Mouse (Mus musculus) lung, adult 18-20 months (tissue): ENCODE results near the gene Rps2.
A peak's percentile ranks its signal among the peaks of the same experiment; 100 is the strongest.
"Not testable (repeated sequence)": the region's sequence is repeated elsewhere in the genome, so short reads cannot be mapped to it uniquely, and the experiment has no call there.

ENCODE experiments used
- DNase-seq, 2 experiments: peaks; one replicate each; pipeline ENCODE4 v3.0.0; 2022; ENCODE audit warnings: mixed read lengths in 2 of 2

Gene Rps2

GRCm38 (mm10) chr17:24705821-24706220, 12.1 kb upstream of the Rps2 start:
- no peak for DNase-seq

GRCm38 (mm10) chr17:24706982-24707800, 10.7 kb upstream of the Rps2 start, which contains the start of gene Tbl3:
Tbl3 (minus strand) TSS chr17:24707660.
- peak; percentile 91 to 93 for DNase-seq

GRCm38 (mm10) chr17:24707801-24708425, 10.0 kb upstream of the Rps2 start:
- DNase-seq, result no peak

GRCm38 (mm10) chr17:24708646-24709045, 9.3 kb upstream of the Rps2 start:
- DNase-seq, result no peak

GRCm38 (mm10) chr17:24715556-24715955, 2.4 kb upstream of the Rps2 start:
- DNase-seq, result no peak

- no peak for DNase-seq
These were observed 1.7 kb upstream of the Rps2 start for GRCm38 (mm10) chr17:24716166-24716682.

GRCm38 (mm10) chr17:24718938-24719337, 1.0 kb downstream of the Rps2 start:
- not testable (repeated sequence) for DNase-seq

- peak; percentile 99 for DNase-seq
These were observed 1.7 kb downstream of the Rps2 start for GRCm38 (mm10) chr17:24719494-24720222.

- DNase-seq, result not testable (repeated sequence)
These were observed 2.7 kb downstream of the Rps2 start for GRCm38 (mm10) chr17:24720616-24721015.

- DNase-seq, result not testable (repeated sequence)
These were observed 3.6 kb downstream of the Rps2 start for GRCm38 (mm10) chr17:24721383-24721955.

GRCm38 (mm10) chr17:24722220-24722924, 4.5 kb downstream of the Rps2 start:
- no peak for DNase-seq

GRCm38 (mm10) chr17:24723122-24723880, 5.4 kb downstream of the Rps2 start:
- no peak for DNase-seq

- no peak for DNase-seq
These were observed 5.9 kb downstream of the Rps2 start for GRCm38 (mm10) chr17:24723881-24724180.

- DNase-seq, result peak; percentile 92 to 96
These were observed 6.3 kb downstream of the Rps2 start, which contains the start of gene Ndufb10 for GRCm38 (mm10) chr17:24724184-24724583. Ndufb10 (minus strand) TSS chr17:24724478.

- no peak for DNase-seq
These were observed 7.9 kb downstream of the Rps2 start for GRCm38 (mm10) chr17:24725637-24726390.

- no peak for DNase-seq
These were observed 9.7 kb downstream of the Rps2 start, which contains the start of gene Rpl3l for GRCm38 (mm10) chr17:24727618-24728017. Rpl3l (plus strand) TSS chr17:24727820.

GRCm38 (mm10) chr17:24728184-24728583, 10.3 kb downstream of the Rps2 start:
- DNase-seq, result no peak

GRCm38 (mm10) chr17:24729067-24729466, 11.2 kb downstream of the Rps2 start:
- DNase-seq, result no peak

- DNase-seq, result no peak
These were observed 12.9 kb downstream of the Rps2 start for GRCm38 (mm10) chr17:24730787-24731186.

GRCm38 (mm10) chr17:24732233-24732935, 14.5 kb downstream of the Rps2 start:
- no peak for DNase-seq
